Mouse (Mus musculus): ENCODE results near the gene Arhgap10. TPM values are rescaled to one million over a fixed set of nuclear protein-coding genes. Genes with fewer than 3 reads are reported as not detected.

The Arhgap10 gene
- total RNA-seq, 2 experiments from 2014 or later, result 48.3 to 52.2 TPM

DNA sequence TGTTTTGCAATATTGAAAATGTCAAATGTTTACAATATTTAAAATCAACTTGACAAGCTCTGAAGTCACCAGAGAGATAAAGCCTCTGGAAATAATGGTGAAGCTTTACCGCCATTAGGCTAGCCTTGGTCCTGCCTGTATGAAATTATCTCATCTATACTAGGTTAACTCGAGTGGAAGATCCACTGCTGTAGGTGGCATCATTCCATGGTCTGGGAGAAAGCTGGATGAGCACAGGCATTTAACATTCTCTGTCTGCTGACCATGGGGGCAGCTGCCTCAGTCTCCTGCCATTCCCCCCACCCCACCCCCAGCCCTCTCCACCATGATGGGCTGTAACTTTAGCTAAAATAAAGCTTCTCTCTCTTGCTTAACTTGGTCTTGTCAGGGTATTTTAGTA is 200.0 kb downstream of the Arhgap10 start:
- intact Hi-C loops (cut with DNase I), result no loop called here
- DNase-seq, result no peak

DNA sequence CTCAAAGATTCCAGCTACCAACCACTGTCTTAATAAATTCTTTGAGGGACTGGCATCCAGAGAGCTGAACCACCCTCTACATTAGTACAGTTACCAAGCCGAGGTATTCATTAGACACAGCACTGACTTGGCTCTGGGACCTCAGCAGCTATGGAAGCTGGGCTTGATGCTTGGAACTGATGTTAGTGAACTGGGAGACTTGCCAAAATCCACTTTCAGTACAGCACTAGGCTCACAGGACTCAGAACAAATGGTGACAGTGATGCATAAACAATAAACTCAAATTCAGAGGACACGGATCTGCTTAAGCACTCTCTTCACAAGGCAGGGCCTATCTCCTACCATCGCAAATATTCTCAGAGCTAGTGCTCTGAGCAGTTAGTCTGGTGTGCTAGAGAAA is 204.8 kb downstream of the Arhgap10 start:
- no peak for DNase-seq
- intact Hi-C loops (cut with DNase I), result no loop called here

DNA sequence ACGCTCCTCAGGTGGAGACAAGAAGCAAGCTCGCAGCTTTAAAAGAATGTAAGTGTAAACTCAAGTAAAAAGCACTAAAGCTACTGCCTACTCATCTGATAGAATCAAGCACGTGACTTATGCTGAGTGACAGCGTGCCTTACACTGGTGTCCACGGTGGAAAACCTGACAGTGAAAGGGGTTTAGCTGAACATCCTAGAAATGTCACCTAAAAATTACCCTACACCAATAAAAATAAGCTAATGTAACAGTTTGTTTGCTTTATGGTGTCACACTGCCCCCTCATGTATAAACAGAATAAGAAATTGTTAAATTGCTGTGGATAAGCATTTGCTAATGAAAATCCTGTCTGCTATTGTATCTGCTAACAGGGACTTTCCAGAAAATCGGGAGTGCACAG is 206.0 kb downstream of the Arhgap10 start:
- DNase-seq, result no peak
- intact Hi-C loops (cut with DNase I), result no loop called here

DNA sequence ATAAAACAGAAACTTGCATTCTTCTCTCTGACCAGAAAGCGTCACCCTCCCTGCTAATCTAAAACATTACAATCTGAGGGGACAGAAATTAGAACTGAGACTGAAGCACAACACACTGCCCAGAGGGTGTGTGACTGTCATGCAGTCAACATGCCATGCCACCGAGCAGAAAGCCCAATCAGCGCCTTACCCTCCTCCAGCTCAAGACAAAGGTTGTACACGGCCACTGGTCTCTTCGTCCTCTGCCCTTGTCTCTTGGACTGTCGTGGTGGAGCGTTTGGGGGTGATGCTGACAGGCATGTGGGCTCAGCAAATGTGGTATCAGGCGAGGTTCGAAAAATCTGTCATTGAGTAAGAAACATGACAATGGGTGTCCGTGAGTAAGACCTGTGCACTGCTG is 207.2 kb downstream of the Arhgap10 start:
- intact Hi-C loops (cut with DNase I), result no loop called here

DNA sequence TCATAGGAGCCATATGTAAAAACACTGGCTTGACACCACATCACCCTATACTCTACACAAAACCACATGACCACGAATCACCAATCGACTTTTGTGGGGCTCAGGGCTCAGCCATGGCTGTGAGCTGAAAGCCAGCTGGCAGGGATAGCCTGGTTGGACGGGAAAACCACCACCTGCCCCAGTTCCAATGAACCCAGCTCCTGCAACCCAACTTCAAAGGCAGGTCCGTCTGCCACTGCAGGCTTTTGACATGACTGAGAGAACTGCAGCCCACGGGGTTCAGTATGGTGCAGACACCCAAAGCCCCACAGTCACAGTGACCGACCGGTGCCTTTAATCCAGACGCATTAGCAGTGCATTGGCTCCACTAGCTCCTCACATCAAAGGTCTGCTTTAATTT is 207.7 kb downstream of the Arhgap10 start:
- DNase-seq, result peak in 1 of 2 experiments; percentile 27
- intact Hi-C loops (cut with DNase I), result no loop called here

More for the DNA sequence above, 207.2 kb downstream of the Arhgap10 start:
- no peak for DNase-seq

DNA sequence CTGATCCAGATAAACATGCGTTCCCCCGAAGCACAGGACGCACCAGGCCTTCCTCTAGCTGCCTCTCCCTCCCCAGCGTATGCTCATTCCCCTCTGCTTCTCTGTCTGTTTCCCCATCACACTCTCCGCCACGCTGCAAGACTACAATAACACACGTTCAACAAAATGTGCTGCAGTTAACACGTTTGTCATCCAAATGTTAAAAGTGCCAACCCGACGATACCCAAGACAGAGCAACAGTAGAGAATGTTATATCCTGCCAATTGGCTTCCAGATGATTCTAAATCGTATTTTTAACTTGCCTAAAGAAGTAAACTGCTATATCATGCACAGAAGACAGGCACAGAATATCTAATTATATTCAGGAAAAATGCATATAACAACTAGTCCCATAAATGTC is 223.2 kb downstream of the Arhgap10 start:
- intact Hi-C loops (cut with DNase I), result no loop called here
- DNase-seq, result no peak

DNA sequence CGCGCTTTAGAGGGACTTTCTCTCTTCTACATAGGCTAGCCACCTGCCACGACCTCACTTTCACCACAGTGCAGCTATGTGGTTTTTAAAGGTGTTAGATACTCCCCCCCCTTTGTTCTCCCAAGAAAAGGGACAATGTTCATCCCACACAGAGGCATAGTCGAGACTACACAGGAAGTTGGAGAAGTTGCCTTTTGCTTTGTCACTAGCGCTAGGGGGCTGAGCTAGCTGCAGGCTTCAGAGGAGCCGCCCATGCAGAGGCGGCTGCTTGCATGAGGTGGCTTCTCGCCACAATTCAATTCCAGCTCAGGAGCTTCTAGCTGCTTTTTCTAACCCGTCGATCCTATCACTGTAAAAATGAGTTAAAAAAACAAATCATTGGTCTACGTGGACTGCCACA is 225.1 kb downstream of the Arhgap10 start:
- intact Hi-C loops (cut with DNase I), result no loop called here
- DNase-seq, result no peak

DNA sequence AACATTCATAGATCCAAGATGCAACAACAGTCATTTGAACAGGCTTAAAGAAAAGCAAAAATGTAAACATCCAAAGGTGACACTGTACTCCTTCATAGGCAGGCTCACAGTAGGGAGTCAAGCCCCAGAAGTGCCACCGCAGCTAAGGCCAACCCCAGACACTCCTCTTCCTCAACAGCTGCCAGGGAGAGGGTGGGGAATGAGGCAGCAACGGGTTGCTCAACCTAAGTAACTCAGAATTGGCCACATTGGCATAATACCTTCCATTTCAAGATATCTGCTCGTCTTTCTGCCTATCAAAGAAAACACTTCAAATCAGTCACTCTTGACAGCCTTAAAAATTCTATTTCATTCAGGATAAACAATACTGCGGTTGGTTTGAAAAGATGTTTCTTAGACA is 225.6 kb downstream of the Arhgap10 start:
- no peak for DNase-seq
- intact Hi-C loops (cut with DNase I), result no loop called here

DNA sequence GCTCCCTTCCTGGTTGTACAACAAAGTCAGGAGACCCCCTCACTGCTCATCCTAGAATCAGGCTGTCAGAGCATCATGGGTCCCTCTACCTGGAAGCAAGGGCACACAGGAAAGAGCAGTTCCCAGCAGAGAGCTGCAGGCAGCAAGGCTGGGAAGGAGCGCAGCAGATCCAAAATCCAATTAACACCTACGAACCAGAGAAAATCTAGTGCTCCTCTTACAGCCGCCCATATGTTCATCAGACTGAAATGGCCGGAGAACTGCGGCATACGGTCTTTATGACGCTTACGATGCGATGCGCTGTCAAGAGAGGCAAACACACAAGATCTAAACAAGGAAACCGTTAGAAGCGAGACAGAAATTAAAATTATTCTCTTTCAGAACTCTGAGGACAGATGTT is 229.3 kb downstream of the Arhgap10 start:
- intact Hi-C loops (cut with DNase I), result no loop called here
- DNase-seq, result no peak

DNA sequence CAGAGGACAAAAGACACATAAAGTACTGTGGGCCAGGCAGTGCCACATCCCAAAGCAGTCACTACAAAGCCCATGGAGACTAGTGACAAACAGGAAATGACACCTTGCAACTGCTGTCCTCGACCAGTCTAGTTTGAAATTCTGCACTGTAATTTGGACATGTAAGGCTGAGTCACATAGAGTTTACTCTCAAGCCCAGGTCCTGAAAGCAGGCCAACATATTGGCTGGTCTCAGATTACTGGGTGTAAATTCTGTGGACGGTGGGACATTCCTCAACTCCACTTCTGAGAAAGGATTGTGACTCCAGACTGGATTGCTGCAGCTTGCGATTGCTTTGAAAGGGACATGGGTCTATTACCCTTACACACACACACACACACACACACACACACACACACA is 229.7 kb downstream of the Arhgap10 start:
- no peak for DNase-seq
- intact Hi-C loops (cut with DNase I), result no loop called here

DNA sequence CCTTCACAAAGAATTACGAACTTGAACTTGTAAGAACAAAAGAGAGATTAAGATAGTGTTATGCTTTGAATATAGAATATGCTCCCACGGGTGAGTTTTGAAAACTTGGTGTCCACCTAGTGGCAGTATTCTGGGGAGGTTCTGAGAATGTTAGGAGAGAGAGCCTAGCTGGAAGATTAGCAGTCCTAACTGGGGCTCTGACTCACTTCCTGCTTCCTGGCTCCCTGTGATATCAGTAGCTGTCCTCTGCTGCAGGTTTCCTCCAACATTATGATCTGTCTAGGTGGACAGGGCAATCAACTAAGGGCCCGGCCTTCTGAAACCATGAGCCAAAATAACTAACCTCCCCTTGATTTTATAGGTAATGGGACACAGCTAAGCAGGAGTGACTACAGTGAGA is 233.3 kb downstream of the Arhgap10 start:
- intact Hi-C loops (cut with DNase I), result no loop called here
- DNase-seq, result no peak

DNA sequence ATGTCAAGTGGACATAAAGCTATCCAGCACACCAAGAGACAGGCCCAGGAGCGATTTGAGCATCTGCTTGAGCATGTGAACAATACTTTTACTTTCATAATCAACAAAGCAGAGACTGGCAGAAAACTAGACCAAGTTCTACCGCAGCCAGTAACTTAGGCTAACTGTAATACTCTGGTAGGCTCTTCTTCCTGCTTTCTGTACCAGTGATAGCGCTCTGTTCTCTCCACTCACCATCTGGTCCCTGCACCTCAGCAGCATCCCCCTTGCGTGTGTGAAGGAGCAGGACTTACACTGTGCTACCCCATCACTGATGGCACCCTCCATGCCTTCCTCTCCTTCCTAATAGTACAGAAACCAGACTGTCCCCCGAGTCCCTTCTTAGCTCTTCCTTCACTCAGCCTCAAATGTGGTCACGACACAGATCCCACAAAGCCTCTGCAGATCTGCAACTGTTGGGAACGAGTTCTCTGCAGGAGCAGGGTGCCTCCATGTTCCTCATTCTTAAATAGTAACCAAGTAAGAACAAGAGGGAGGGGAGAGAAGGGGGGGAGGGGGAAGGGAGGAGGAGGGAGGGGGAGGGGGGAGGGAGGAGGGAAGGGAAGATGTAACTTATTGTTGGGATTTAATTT is 235.0 kb downstream of the Arhgap10 start:
- DNase-seq, result no peak
- intact Hi-C loops (cut with DNase I), result no loop called here

DNA sequence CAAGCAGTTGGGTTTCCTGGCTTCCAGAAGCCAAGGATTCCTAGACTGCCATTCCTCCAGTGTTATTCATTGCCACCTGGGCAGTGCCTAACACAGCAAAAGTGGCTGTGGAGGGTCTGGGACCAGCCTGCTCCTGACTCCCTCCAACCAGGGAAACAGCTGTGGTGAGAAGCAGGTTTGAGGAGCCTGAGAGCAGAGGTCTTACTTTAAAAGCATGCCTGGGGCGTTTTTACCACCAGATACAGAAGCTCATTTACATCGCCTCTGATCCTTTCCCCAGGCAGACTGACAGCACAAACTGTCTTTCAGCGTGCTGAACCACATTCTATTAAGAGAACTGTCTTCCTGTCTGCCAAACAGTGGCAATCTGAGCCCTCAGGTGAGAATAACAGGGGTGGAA is 237.8 kb downstream of the Arhgap10 start:
- intact Hi-C loops (cut with DNase I), result no loop called here
- DNase-seq, result no peak

DNA sequence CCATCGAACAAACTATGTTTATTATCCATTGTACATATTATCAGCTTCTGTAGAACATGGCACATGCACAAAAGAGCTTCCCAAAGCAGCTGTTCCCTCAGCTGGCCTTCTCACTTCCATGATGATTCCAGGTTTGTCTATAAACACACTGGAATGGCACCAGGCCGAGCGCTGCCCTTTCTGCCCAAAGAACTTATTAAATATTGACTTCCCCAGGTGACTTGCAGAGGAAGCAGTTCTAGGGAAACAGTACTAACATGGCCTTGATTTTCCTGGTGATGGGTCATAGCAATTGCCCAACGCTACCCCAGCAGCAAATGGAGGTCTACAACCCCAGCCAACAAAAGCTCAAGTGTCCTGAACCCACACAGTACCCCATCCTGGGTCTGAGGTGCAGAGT is 239.5 kb downstream of the Arhgap10 start:
- intact Hi-C loops (cut with DNase I), result no loop called here
- DNase-seq, result no peak

DNA sequence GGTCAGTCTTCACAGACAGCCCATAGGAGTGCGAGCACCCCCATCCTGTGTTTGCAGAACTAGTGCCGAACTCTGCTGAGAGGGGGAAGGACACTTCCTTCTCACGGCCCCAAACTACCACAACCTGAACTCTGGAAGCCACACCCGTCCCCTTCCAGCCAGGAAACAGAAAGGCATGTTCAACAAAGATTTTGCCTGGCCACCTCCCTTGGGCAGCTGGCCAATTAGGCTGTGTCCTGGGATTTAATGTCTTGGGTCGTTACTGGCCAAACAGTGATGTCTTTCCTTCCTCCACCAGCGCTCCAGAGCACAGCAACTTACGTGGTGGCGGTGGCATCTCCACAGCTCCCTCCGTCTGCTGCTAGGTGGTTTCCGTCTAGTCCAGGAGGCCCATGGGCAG is 240.9 kb downstream of the Arhgap10 start:
- peak; percentile 26 to 55 for DNase-seq
- intact Hi-C loops (cut with DNase I), result no loop called here

DNA sequence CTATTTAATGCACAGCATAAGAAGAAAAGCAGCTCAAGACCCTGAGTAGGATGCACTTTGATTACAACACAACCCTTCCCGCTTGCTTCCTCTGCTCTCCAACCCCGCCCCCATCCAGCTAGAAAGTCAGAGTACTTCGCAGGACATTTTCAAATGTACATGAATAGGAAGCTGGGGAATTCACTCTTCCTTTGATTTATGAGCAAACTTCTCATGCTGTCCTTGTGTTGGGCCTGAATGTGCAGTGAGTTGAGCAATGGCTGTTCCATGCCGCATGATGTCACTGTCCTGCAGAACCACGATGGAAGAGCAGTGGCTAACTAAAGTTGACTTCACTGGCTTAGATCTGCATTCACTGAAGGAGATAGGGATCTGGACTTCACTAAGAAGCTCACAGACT is 242.2 kb downstream of the Arhgap10 start:
- intact Hi-C loops (cut with DNase I), result no loop called here

DNA sequence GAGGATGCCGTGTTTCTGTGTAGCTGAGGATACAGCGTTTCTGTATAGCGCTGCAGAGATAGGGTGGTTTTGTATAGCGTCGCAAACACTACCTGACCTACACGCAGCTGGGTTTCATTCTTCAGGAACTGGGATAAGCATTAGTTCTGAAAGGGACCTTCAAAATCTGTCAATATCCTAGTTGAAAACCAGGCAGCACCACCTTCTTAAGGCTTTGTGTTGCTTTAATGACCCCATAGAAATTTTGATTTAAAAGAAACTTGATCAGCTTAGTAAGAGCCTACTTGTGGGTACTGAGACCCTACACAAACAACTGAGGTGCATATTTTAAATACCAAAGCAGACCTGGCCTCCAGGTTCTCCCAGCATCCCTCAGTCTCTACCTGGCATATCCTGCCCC is 245.6 kb downstream of the Arhgap10 start:
- intact Hi-C loops (cut with DNase I), result no loop called here
- DNase-seq, result no peak

More for the DNA sequence above, 242.2 kb downstream of the Arhgap10 start:
- no peak for DNase-seq

DNA sequence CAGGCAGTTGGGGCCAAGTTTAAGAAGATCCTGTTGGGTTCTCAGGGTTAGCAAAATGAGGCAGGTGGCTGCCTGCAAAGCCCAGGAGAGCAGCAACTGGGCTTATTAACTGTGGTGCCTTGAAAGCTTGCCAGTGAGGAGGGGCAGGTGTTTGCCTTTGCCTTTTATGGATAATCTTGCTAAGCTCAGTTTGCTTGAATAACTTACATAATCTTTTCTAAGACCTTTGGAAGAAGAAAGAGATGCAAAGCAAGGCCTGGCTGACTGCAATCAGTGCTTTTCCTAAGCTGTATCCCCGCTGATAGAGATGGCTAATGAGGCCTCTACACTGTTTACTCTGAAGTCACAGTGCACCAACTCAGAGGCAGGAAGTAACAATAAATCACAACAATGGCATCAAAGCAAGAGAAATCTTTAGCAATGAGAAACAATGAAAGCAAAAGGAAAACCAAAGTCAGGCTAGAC is 249.8 kb downstream of the Arhgap10 start:
- DNase-seq, result peak in 1 of 2 experiments; percentile 17
- intact Hi-C loops (cut with DNase I), result no loop called here

DNA sequence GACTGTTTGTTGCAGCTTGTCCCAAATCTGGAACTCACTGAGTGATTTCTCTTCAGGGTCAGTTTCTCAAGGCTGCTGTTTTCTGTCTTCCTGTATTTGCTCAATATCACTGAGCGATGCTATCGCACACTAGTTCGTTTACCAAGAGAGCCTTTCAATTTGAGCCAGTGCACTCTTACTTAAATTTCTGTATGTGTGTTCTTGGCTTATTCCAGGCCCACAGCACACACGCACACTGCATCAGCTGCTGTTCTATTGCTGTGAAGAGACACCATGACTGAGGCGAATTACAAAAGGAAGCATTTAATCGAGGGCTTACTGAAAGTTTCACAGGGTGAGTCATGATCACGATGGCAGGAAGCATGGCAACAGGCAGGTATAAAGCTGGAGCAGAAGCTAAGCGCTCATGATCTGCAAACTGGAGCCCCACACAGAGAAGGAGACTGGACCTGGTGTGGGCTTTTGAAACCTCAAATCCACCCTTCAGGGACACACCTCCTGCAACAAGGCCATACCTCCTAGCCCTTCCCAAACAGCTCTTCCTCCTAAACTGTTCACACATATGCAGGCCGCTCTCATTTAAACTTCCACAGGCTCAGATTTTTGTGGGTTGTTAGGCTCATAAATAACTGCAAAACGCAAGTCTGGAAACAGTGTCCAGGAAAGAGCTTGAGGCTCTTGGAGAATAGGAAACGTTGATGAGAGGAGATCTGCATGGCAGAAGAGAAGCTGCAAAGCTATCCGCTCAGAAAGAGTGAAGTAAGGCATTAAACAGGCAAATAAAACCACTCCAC is 255.3 kb downstream of the Arhgap10 start:
- no peak for DNase-seq
- intact Hi-C loops (cut with DNase I), result no loop called here

DNA sequence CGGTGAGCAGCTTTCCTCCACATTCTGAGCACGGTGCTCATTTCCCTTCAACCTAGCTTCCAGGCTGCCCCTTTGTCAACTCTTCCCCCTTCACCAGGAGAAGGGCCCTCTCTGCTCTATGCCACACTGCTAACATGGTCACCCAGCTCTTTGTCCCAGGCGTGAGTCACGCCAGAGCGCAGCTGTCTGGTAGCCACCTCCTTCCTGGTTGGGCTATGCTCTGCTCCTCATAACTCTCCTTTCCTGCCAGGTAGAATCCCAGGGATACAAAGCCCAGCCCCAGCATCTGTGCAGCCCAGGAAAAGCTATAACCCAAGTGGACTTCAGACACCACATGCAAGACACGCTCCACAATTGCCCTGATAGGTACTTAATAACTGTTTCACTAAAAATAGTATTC is 256.5 kb downstream of the Arhgap10 start:
- intact Hi-C loops (cut with DNase I), result no loop called here
- no peak for DNase-seq

DNA sequence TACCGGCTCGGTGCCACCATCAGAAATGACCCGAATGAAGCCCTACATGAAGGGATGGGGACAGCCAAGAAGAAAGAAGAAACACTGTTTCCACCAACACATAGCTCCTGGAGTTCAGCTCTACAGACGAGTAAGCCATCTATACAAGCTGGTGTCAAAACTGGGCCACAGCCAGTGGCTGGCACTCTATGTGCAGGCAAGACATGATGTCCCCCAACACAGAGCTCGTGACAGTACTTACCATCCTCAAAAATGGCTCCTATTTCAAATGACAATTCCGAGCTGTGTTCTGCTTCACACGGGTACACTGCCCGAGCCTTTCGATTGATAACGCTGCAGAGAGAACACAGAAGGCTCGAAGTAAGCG is 260.7 kb downstream of the Arhgap10 start:
- intact Hi-C loops (cut with DNase I), result no loop called here
- DNase-seq, result no peak

DNA sequence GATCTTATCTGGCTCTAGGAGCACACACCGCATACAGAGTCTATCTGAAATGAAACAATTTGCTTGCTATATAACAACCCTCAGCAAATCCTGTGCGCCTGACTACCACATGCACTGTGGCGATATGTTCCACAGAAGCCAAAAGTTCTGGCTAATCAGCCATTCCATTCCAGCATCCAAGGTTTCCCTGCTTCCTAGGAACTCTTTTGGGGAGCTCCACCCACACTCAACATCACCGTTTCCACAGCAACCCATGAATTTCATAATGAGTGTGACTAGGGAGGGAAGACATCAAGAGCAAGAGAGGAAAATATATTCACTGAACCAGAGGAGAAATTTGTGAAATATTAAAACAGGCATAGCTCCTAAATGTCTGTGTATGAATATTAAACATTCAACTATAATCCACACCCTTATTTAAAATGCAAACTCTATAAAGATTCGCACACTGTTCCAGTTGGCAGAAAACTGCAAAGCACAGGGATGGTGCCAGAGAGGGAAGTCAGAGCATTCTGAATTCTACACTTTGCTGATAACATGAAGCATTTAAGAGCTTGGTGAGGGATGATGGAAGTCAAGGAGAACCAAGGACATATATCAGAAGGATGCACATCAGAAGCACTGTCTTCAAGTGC is 261.2 kb downstream of the Arhgap10 start:
- DNase-seq, result no peak
- intact Hi-C loops (cut with DNase I), result no loop called here
